Mouse (Mus musculus) left cerebral cortex, postnatal 36 days (tissue): Measurements from ENCODE around the gene Slc25a35. TPM values are rescaled to one million over a fixed set of nuclear protein-coding genes. Genes with fewer than 3 reads are reported as not detected.
"Not testable (repeated sequence)": the region's sequence is repeated elsewhere in the genome, so short reads cannot be mapped to it uniquely, and the experiment has no call there.

Source experiments
- DNase-seq, 2 experiments: peaks; one replicate each; pipeline ENCODE4 v3.0.0; 2021 to 2022; ENCODE audit warnings: low spot score in 2 of 2, mixed read lengths in 1 of 2
- intact Hi-C: fragments of 180-260 bp; cut with DNase I; formaldehyde crosslinking; loops from one replicate; pipeline ENCODE4 v1.15.1; 2025
- total RNA-seq, 2 experiments: library from RNA; stranded (reverse); gene quantifications; 2 replicates each; pipeline ENCODE4 v1.2.3; 2021

Gene Slc25a35
- 1 to 10 TPM; 5.7 to 6.1 TPM for total RNA-seq

- peak; percentile 93 for DNase-seq
- intact Hi-C loops: loop anchor here (5.0 kb wide), 1 partner anchor 65 kb away; the partner anchor contains the start of gene Rpl26
These were observed at the start of gene Slc25a35 for GRCm38 (mm10) chr11:68967337-68968282. Gene Slc25a35, plus strand, starts transcription at chr11:68968131.

- intact Hi-C loops: no loop called here
- DNase-seq: no peak
These were observed 44.7 kb upstream of the Slc25a35 start for GRCm38 (mm10) chr11:68923191-68923590.

GRCm38 (mm10) chr11:68924749-68925148, 43.2 kb upstream of the Slc25a35 start:
- intact Hi-C loops: no loop called here
- no peak for DNase-seq

GRCm38 (mm10) chr11:68926981-68927380, 41.0 kb upstream of the Slc25a35 start, which contains the start of gene Odf4:
Gene Odf4, minus strand, starts transcription at chr11:68927081.
- no peak for DNase-seq
- intact Hi-C loops: no loop called here

GRCm38 (mm10) chr11:68929947-68930346, 38.0 kb upstream of the Slc25a35 start:
- no peak for DNase-seq
- intact Hi-C loops: no loop called here

- no peak for DNase-seq
- intact Hi-C loops: no loop called here
These were observed 33.9 kb upstream of the Slc25a35 start for GRCm38 (mm10) chr11:68933885-68934507.

- not testable (repeated sequence) for DNase-seq
- intact Hi-C loops: loop anchor here (5.0 kb wide), 1 partner anchor 35 kb away; the partner anchor contains the start of gene Rpl26
These were observed 31.0 kb upstream of the Slc25a35 start for GRCm38 (mm10) chr11:68936951-68937350.

GRCm38 (mm10) chr11:68939451-68940304, 28.3 kb upstream of the Slc25a35 start:
- peak; percentile 86 to 87 for DNase-seq
- intact Hi-C loops: loop anchor here (5.0 kb wide), 1 partner anchor 37 kb away; the partner anchor contains the start of gene Rpl26

GRCm38 (mm10) chr11:68940516-68940915, 27.4 kb upstream of the Slc25a35 start:
- intact Hi-C loops: no loop called here

GRCm38 (mm10) chr11:68942731-68943130, 25.2 kb upstream of the Slc25a35 start:
- intact Hi-C loops: no loop called here
- DNase-seq: no peak

More at GRCm38 (mm10) chr11:68940516-68940915, 27.4 kb upstream of the Slc25a35 start:
- DNase-seq: no peak

GRCm38 (mm10) chr11:68945245-68945644, 22.7 kb upstream of the Slc25a35 start:
- DNase-seq: no peak
- intact Hi-C loops: no loop called here

GRCm38 (mm10) chr11:68946001-68946400, 21.9 kb upstream of the Slc25a35 start:
- DNase-seq: no peak
- intact Hi-C loops: no loop called here

- peak; percentile 64 to 73 for DNase-seq
- intact Hi-C loops: no loop called here
These were observed 21.0 kb upstream of the Slc25a35 start for GRCm38 (mm10) chr11:68946806-68947440.

GRCm38 (mm10) chr11:68947542-68947993, 20.4 kb upstream of the Slc25a35 start:
- peak in 1 of 2 experiments; percentile 51 for DNase-seq
- intact Hi-C loops: no loop called here

- no peak for DNase-seq
- intact Hi-C loops: no loop called here
These were observed 14.0 kb upstream of the Slc25a35 start for GRCm38 (mm10) chr11:68953903-68954302.

GRCm38 (mm10) chr11:68954408-68954807, 13.5 kb upstream of the Slc25a35 start:
- no peak for DNase-seq
- intact Hi-C loops: no loop called here

- intact Hi-C loops: no loop called here
- no peak for DNase-seq
These were observed 12.5 kb upstream of the Slc25a35 start for GRCm38 (mm10) chr11:68955473-68955872.

GRCm38 (mm10) chr11:68956107-68956506, 11.8 kb upstream of the Slc25a35 start:
- intact Hi-C loops: no loop called here
- DNase-seq: no peak

GRCm38 (mm10) chr11:68956697-68957096, 11.2 kb upstream of the Slc25a35 start:
- DNase-seq: no peak
- intact Hi-C loops: no loop called here
